Mouse (Mus musculus): ENCODE results near the gene Arpc1b. TPM values are rescaled to one million over a fixed set of nuclear protein-coding genes. Genes with fewer than 3 reads are reported as not detected.
"Not testable (repeated sequence)": the region's sequence is repeated elsewhere in the genome, so short reads cannot be mapped to it uniquely, and the experiment has no call there.

Gene Arpc1b
- polyA plus RNA-seq (2015; fragmentation: Nextera tagmentation; extraction: Ambion mirVana) = 81.4 TPM in 2 replicates

DNA sequence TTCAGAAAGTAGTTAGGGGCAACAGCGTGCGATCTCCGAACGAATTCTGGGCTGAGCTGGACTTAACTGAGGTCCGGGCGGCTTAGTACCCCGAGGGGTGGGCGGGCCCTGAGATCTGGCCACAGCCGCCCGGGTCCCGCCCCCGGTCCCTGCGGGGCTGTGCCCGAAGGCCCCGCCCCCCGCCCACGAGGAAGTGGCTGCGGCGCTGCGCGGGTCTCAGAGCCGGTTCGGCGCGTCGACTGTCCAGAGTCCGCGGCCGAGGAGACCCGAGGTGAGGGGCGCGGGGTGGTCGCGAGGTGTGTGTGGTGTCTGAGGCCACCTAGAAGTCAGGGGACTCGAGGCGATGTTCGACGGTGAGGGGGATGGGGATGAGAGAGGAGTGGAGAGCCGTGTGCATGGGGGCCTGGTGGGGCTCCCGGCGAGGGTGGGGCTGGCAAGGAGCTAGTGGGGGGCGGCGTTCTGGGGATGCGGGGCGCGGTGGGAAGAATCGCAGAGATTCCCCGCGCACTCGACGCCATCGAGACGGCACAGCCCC, at the start of gene Arpc1b:
Gene Arpc1b, plus strand, starts transcription at position 145 of the 535 bp plus-strand sequence.
- Histone ChIP-seq H3K9ac (peak within 1 kb of the TSS; percentile 67), H3K27me3 (peaks cover 35% of the 10 kb centered on the region), H3K36me3 (peaks cover 21% of the 10 kb centered on the region), H3K9me3 (no peaks in the 10 kb centered on the region; the same call in 1 of the 2 replicates), H3K4me3 (peak within 1 kb of the TSS; percentile 43), H3K27ac (peak within 1 kb of the TSS; percentile 23; the same call in 1 of the 2 replicates), H3K4me2 (peak within 1 kb of the TSS; percentile 55), H3K4me1 (replicated peaks) (peaks cover 16% of the 10 kb centered on the region)
- ATAC-seq (ENCODE audit: low FRiP score) = peak; percentile 26; the same call in 1 of the 2 replicates
- 2% methylated on average over 39 of the region's 53 CpGs for WGBS

DNA sequence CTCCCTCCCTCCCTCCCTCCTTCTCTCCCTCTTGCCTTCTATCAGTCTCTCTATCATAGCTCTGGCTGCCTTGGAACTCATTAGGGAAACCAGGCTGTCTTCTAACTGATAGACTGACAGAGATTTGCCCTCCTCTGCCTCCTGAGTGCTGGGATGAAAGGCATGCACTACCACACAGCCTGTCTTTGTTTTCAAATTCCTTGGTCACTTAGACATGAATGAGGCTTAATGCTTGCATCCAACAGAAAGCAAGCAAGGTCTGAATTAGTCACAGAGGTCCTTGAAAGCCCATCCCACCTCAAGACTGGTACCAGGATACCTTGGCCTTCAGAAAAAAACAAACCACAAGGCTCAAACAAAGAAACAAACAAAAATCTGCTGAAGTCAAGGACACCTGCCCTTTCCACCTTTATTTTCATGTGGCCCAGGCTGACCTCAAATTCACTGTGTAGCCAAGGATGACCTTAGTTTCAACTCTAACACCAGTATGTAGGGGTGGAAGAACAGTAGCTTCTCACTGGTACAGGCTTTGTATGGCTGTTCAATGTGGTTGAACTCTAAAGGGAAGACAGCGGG, 49.2 kb upstream of the Arpc1b start:
- Histone ChIP-seq H3K9me3 (no peaks in the 10 kb centered on the region), H3K4me3 (no peak overlapping the region), H3K4me1 (replicated peaks) (no peaks in the 10 kb centered on the region), H3K9ac (no peak overlapping the region), H3K4me2 (no peak overlapping the region), H3K27me3 (0 out of 2 replicates have a peak, but pooled peaks cover 6% of the 10 kb centered on the region), H3K27ac (no peak overlapping the region), H3K36me3 (no peaks in the 10 kb centered on the region)
- WGBS = 84% methylated on average over 1 of the region's 1 CpGs
- no peak for ATAC-seq (ENCODE audit: low FRiP score)

GRCm38 (mm10) chr5:145068863-145069262, 45.2 kb upstream of the Arpc1b start:
- Histone ChIP-seq H3K9ac (no peak overlapping the region), H3K36me3 (no peaks in the 10 kb centered on the region), H3K9me3 (no peaks in the 10 kb centered on the region), H3K27ac (no peak overlapping the region), H3K4me1 (replicated peaks) (no peaks in the 10 kb centered on the region), H3K4me3 (no peak overlapping the region), H3K4me2 (no peak overlapping the region), H3K27me3 (0 out of 2 replicates have a peak, but pooled peaks cover 6% of the 10 kb centered on the region)
- no peak for ATAC-seq (ENCODE audit: low FRiP score)
- WGBS = 68% methylated on average over 3 of the region's 3 CpGs

GRCm38 (mm10) chr5:145069707-145070106, 44.3 kb upstream of the Arpc1b start:
- H3K27ac ChIP-seq = no peak overlapping the region
- ATAC-seq (ENCODE audit: low FRiP score) = no peak
- no peaks in the 10 kb centered on the region for H3K36me3 ChIP-seq
- H3K4me2 ChIP-seq = no peak overlapping the region
- H3K4me1 ChIP-seq (replicated peaks) = no peaks in the 10 kb centered on the region
- H3K9me3 ChIP-seq = no peaks in the 10 kb centered on the region
- H3K27me3 ChIP-seq = 0 out of 2 replicates have a peak, but pooled peaks cover 6% of the 10 kb centered on the region
- no peak overlapping the region for H3K9ac ChIP-seq
- 2% methylated on average over 5 of the region's 5 CpGs for WGBS
- no peak overlapping the region for H3K4me3 ChIP-seq

GRCm38 (mm10) chr5:145071342-145071741, 42.7 kb upstream of the Arpc1b start:
- 56% methylated on average over 6 of the region's 6 CpGs for WGBS
- Histone ChIP-seq H3K27ac (no peak overlapping the region), H3K4me2 (no peak overlapping the region), H3K4me1 (replicated peaks) (no peaks in the 10 kb centered on the region), H3K9ac (no peak overlapping the region), H3K9me3 (no peaks in the 10 kb centered on the region), H3K36me3 (no peaks in the 10 kb centered on the region), H3K4me3 (no peak overlapping the region), H3K27me3 (0 out of 2 replicates have a peak, but pooled peaks cover 6% of the 10 kb centered on the region)
- no peak for ATAC-seq (ENCODE audit: low FRiP score)

DNA sequence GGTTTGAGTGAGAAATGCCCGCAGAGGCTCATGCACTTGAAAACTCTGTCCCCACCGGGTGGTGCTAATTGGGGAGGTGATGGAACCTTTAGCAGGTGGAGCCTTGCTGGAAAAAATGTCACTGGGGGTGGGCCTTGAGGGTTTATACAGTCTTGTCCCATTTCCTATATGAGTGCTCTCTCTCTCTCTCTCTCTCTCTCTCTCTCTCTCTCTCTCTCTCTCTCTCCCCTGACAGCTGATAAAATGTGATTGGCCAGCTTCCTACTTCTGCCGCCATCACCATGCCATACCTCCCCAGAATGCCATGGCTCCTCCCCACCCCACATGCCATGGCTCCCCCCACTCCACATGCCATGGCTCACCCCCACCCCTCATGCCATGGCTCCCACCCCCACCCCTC, 38.9 kb upstream of the Arpc1b start:
- Histone ChIP-seq H3K27ac (no peak overlapping the region), H3K4me1 (replicated peaks) (no peaks in the 10 kb centered on the region), H3K27me3 (no peaks in the 10 kb centered on the region), H3K4me3 (no peak overlapping the region), H3K4me2 (no peak overlapping the region), H3K36me3 (no peaks in the 10 kb centered on the region), H3K9me3 (no peaks in the 10 kb centered on the region), H3K9ac (no peak overlapping the region; the same call in 1 of the 2 replicates)
- WGBS = 58% methylated on average over 3 of the region's 3 CpGs
- no peak for ATAC-seq (ENCODE audit: low FRiP score)

DNA sequence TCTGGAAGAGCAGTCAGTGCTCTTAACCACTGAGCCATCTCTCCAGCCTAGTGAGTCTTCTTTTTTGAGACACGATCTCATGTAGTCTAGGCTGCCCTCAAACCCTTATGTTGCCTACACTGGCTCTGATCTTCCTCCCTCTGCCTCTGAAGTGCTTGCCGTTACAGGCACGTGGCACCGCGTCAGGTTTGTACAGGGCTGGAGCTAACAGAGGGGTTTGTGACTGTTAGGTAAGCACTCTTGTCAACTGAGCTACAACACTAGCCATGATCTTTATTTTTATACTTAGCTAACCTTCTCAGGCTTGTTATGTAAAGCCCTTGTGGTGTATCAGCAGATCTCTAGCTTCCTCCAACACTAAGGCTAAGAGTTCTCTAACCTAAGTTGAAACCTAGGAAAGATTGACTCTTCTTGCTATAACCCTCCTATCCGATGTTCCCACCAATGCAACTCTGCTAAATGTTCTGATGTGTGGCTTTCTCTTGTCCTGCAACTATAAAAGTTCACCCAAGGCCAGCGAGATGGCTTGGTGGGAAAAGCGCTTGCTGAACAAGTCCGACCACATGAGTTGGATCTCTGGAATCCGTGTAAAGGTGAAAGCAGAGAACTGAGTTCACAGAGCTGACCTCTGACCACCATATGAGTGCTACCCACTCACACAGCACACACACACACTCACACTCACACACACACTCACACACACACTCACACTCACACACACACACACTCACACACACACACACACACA, 32.0 kb upstream of the Arpc1b start:
- peaks cover 6% of the 10 kb centered on the region for H3K36me3 ChIP-seq
- H3K9ac ChIP-seq = no peak overlapping the region
- H3K9me3 ChIP-seq = no peaks in the 10 kb centered on the region
- ATAC-seq (ENCODE audit: low FRiP score) = no peak
- no peak overlapping the region for H3K4me3 ChIP-seq
- no peak overlapping the region for H3K27ac ChIP-seq
- H3K4me1 ChIP-seq (replicated peaks) = peaks cover 18% of the 10 kb centered on the region
- no peak overlapping the region for H3K4me2 ChIP-seq
- H3K27me3 ChIP-seq = no peaks in the 10 kb centered on the region
- 90% methylated on average over 10 of the region's 10 CpGs for WGBS

DNA sequence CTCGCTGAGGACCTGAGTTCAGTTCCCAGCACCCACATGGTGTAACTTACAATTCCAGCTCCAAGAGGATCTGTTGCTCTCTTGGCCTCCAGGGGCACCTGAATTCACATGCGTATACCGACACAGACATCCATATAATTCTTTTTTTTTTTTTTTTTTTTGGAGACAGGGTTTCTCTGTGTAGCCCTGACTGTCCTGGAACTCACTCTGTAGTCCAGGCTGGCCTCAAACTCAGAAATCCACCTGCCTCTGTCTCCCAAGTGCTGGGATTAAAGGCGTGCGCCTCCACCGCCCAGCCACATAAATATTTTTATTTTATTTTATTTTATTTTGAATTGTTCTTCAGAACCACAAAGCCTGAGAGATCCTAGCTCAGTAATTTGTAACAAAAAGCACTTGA, 30.8 kb upstream of the Arpc1b start:
- not testable (repeated sequence) for H3K27me3 ChIP-seq, H3K9me3 ChIP-seq, H3K36me3 ChIP-seq
- ATAC-seq (ENCODE audit: low FRiP score) = peak; percentile 64
- H3K9ac ChIP-seq = peak overlapping the region; percentile 95
- H3K4me2 ChIP-seq = peak overlapping the region; percentile 93
- 48% methylated on average over 6 of the region's 6 CpGs for WGBS
- H3K4me3 ChIP-seq = peak overlapping the region; percentile 84
- H3K27ac ChIP-seq = peak overlapping the region; percentile 91
- peaks cover 18% of the 10 kb centered on the region for H3K4me1 ChIP-seq (replicated peaks)

- Histone ChIP-seq H3K4me3 (peak within 1 kb of the TSS; percentile 84), H3K9ac (peak within 1 kb of the TSS; percentile 95), H3K4me2 (peak within 1 kb of the TSS; percentile 93), H3K27me3 (no peaks in the 10 kb centered on the region), H3K9me3 (no peaks in the 10 kb centered on the region), H3K36me3 (peaks cover 6% of the 10 kb centered on the region), H3K27ac (peak within 1 kb of the TSS; percentile 91), H3K4me1 (replicated peaks) (peaks cover 18% of the 10 kb centered on the region)
- peak; percentile 97 for ATAC-seq (ENCODE audit: low FRiP score)
- under 1% methylated on average over 54 of the region's 54 CpGs for WGBS
Measured at GRCm38 (mm10) chr5:145083632-145084451, 30.2 kb upstream of the Arpc1b start, which contains the start of the genes Arpc1a and Kpna7. Gene Arpc1a (plus strand): TSS chr5:145083830. Gene Kpna7 (minus strand): TSS chr5:145084030.

GRCm38 (mm10) chr5:145084822-145085221, 29.2 kb upstream of the Arpc1b start:
- no peak for ATAC-seq (ENCODE audit: low FRiP score)
- Histone ChIP-seq H3K27me3 (no peaks in the 10 kb centered on the region), H3K4me2 (peak overlapping the region; percentile 93), H3K4me3 (peak overlapping the region; percentile 84), H3K9ac (peak overlapping the region; percentile 95), H3K27ac (no peak overlapping the region), H3K9me3 (no peaks in the 10 kb centered on the region), H3K36me3 (peaks cover 6% of the 10 kb centered on the region), H3K4me1 (replicated peaks) (peaks cover 22% of the 10 kb centered on the region)
- WGBS = 84% methylated on average over 2 of the region's 2 CpGs

GRCm38 (mm10) chr5:145088186-145088585, 25.8 kb upstream of the Arpc1b start:
- no peaks in the 10 kb centered on the region for H3K9me3 ChIP-seq
- no peaks in the 10 kb centered on the region for H3K27me3 ChIP-seq
- no peak overlapping the region for H3K4me3 ChIP-seq
- WGBS = 97% methylated on average over 2 of the region's 2 CpGs
- H3K9ac ChIP-seq = no peak overlapping the region
- H3K36me3 ChIP-seq = peaks cover 29% of the 10 kb centered on the region
- no peak overlapping the region for H3K27ac ChIP-seq
- ATAC-seq (ENCODE audit: low FRiP score) = no peak
- no peak overlapping the region for H3K4me2 ChIP-seq
- H3K4me1 ChIP-seq (replicated peaks) = peaks cover 22% of the 10 kb centered on the region

- H3K4me2 ChIP-seq = no peak overlapping the region
- H3K36me3 ChIP-seq = peaks cover 46% of the 10 kb centered on the region
- no peak for ATAC-seq (ENCODE audit: low FRiP score)
- H3K4me1 ChIP-seq (replicated peaks) = peaks cover 15% of the 10 kb centered on the region
- 97% methylated on average over 3 of the region's 3 CpGs for WGBS
- no peak overlapping the region for H3K4me3 ChIP-seq
- no peaks in the 10 kb centered on the region for H3K9me3 ChIP-seq
- no peak overlapping the region for H3K27ac ChIP-seq
- no peak overlapping the region for H3K9ac ChIP-seq
- H3K27me3 ChIP-seq = no peaks in the 10 kb centered on the region
Measured at GRCm38 (mm10) chr5:145089878-145090277, 24.1 kb upstream of the Arpc1b start.

All from hindbrain, embryonic 13.5 days (tissue).